ENCODE assay signal across 18 mouse cellular contexts in genomic region chr11:72803038-72803437, GRCm38 (mm10). TPM values are rescaled to one million over a fixed set of nuclear protein-coding genes. Genes with fewer than 3 reads are reported as not detected.
DNase-seq lines count a peak whose midpoint lies in the region; ATAC-seq and TF ChIP-seq lines count a peak whose summit lies in the region.
"Had no signal": no experiment of that assay in that cellular context is flagged by ENCODE, and none has a peak within 500 bp of the region (broad histone marks: within the 10 kb centered on the region; RNA-seq: fewer than 3 reads in every experiment).

No protein-coding gene starts in this region.

- no peak for TF ChIP-seq POLR2A in cerebellum, adult 2 months (IDR thresholded peaks at IDR 0.05; ENCODE audit: borderline replicate concordance, insufficient read depth, low read length)

- ATAC-seq in intestine, embryonic 16.5 days, result no peak
- ATAC-seq in intestine, embryonic 15.5 days, result no peak
- ATAC-seq in forebrain, embryonic 11.5 days (replicated peaks; ENCODE audit: low FRiP score), result no peak
- ATAC-seq: midbrain, embryonic 13.5 days had no signal

- WGBS in intestine, embryonic 16.5 days, result 86% methylated on average over 3 of the region's 3 CpGs
- 86% methylated on average over 3 of the region's 3 CpGs for WGBS in intestine, embryonic 15.5 days
- 25% methylated on average over 3 of the region's 3 CpGs for WGBS in cerebellum, adult 2 months
- 79% methylated on average over 3 of the region's 3 CpGs for WGBS in forebrain, embryonic 11.5 days

- no peak for TF ChIP-seq CTCF in cerebellum, adult 2 months (IDR thresholded peaks at IDR 0.05; ENCODE audit: borderline replicate concordance, insufficient read depth, low read depth, low read length)

- no peaks in the 10 kb centered on the region for H3K27me3 ChIP-seq in intestine, embryonic 16.5 days (replicated peaks; ENCODE audit: control insufficient read depth, insufficient read depth, low read length)
- H3K27me3 ChIP-seq in intestine, embryonic 15.5 days (replicated peaks), result no peaks in the 10 kb centered on the region
- no peaks in the 10 kb centered on the region for H3K27me3 ChIP-seq in cerebellum, adult 2 months (ENCODE audit: control insufficient read depth, insufficient read depth, low read length)
- no peaks in the 10 kb centered on the region for H3K27me3 ChIP-seq in forebrain, embryonic 11.5 days (ENCODE audit: control insufficient read depth, insufficient read depth, low read length)
- H3K27me3 ChIP-seq: embryonic facial prominence, embryonic 13.5 days; hindbrain, embryonic 15.5 days; midbrain, embryonic 13.5 days; neural tube, embryonic 15.5 days had no signal

- no peaks in the 10 kb centered on the region for H3K9me3 ChIP-seq in intestine, embryonic 16.5 days (ENCODE audit: control insufficient read depth, low read length)
- no peaks in the 10 kb centered on the region for H3K9me3 ChIP-seq in intestine, embryonic 15.5 days
- no peaks in the 10 kb centered on the region for H3K9me3 ChIP-seq in forebrain, embryonic 11.5 days (ENCODE audit: control insufficient read depth, low read length)
- H3K9me3 ChIP-seq: embryonic facial prominence, embryonic 13.5 days; hindbrain, embryonic 15.5 days; limb, embryonic 10.5 days; midbrain, embryonic 13.5 days; neural tube, embryonic 15.5 days had no signal

- peak overlapping the region; percentile 24; the same call in 1 of the 2 replicates for H3K27ac ChIP-seq in intestine, embryonic 16.5 days (ENCODE audit: low read length)
- no peak overlapping the region for H3K27ac ChIP-seq in intestine, embryonic 15.5 days
- no peak overlapping the region; the same call in 1 of the 2 replicates for H3K27ac ChIP-seq in cerebellum, adult 2 months (ENCODE audit: insufficient read depth, low read length)
- H3K27ac ChIP-seq in forebrain, embryonic 11.5 days (ENCODE audit: low read depth, low read length), result no peak overlapping the region
- H3K27ac ChIP-seq: embryonic facial prominence, embryonic 13.5 days; hindbrain, embryonic 15.5 days; kidney, postnatal 0 days; limb, embryonic 10.5 days; midbrain, embryonic 13.5 days; neural tube, embryonic 15.5 days had no signal

- peaks cover 25% of the 10 kb centered on the region for H3K4me1 ChIP-seq in intestine, embryonic 16.5 days (ENCODE audit: control insufficient read depth, insufficient read depth, low read length)
- H3K4me1 ChIP-seq in intestine, embryonic 15.5 days (replicated peaks), result peaks cover 8% of the 10 kb centered on the region
- peaks cover 16% of the 10 kb centered on the region; the same call in 1 of the 2 replicates for H3K4me1 ChIP-seq in cerebellum, adult 2 months (ENCODE audit: control insufficient read depth, insufficient read depth, low read length)
- H3K4me1 ChIP-seq in forebrain, embryonic 11.5 days (replicated peaks; ENCODE audit: control insufficient read depth, insufficient read depth, low read length), result no peaks in the 10 kb centered on the region

- peak; percentile 31 for DNase-seq in gastrocnemius, adult 18-20 months (ENCODE audit: low spot score)
- DNase-seq in gastrocnemius, postnatal 10 days, result no peak
- peak; percentile 9 for DNase-seq in heart, postnatal 4 days
- peak; percentile 33 for DNase-seq in skeletal muscle tissue, adult 2 months (ENCODE audit: low read depth, low spot score)
- no peak for DNase-seq in cerebellum, adult 2 months
- DNase-seq in forebrain, embryonic 11.5 days (ENCODE audit: low spot score), result no peak
- DNase-seq: cerebellum, adult 18-20 months; kidney, adult 11 months; thymus, adult 18-20 months had no signal

- no peak overlapping the region for H3K4me3 ChIP-seq in intestine, embryonic 16.5 days (ENCODE audit: low read length)
- H3K4me3 ChIP-seq in intestine, embryonic 15.5 days (replicated peaks), result no peak overlapping the region
- H3K4me3 ChIP-seq in cerebellum, adult 2 months (replicated peaks; ENCODE audit: insufficient read depth, low read depth, low read length), result no peak overlapping the region
- no peak overlapping the region for H3K4me3 ChIP-seq in forebrain, embryonic 11.5 days (ENCODE audit: low read depth, low read length)
- H3K4me3 ChIP-seq: embryonic facial prominence, embryonic 13.5 days; hindbrain, embryonic 15.5 days; limb, embryonic 10.5 days; midbrain, embryonic 13.5 days; neural tube, embryonic 15.5 days had no signal

- H3K36me3 ChIP-seq in intestine, embryonic 16.5 days (ENCODE audit: control insufficient read depth, insufficient read depth, low read length), result no peaks in the 10 kb centered on the region
- H3K36me3 ChIP-seq in intestine, embryonic 15.5 days, result no peaks in the 10 kb centered on the region
- H3K36me3 ChIP-seq in forebrain, embryonic 11.5 days (ENCODE audit: control insufficient read depth, insufficient read depth, low read length), result no peaks in the 10 kb centered on the region
- H3K36me3 ChIP-seq: embryonic facial prominence, embryonic 13.5 days; hindbrain, embryonic 15.5 days; limb, embryonic 10.5 days; midbrain, embryonic 13.5 days had no signal

- H3K4me2 ChIP-seq in intestine, embryonic 16.5 days (ENCODE audit: low read depth, low read length), result no peak overlapping the region
- H3K4me2 ChIP-seq in intestine, embryonic 15.5 days (replicated peaks), result no peak overlapping the region
- no peak overlapping the region for H3K4me2 ChIP-seq in forebrain, embryonic 11.5 days (ENCODE audit: low read depth, low read length, severe bottlenecking)
- H3K4me2 ChIP-seq: embryonic facial prominence, embryonic 13.5 days; hindbrain, embryonic 15.5 days; liver, embryonic 11.5 days; midbrain, embryonic 13.5 days; neural tube, embryonic 15.5 days had no signal

- no peak overlapping the region for H3K9ac ChIP-seq in intestine, embryonic 16.5 days (ENCODE audit: low read depth, low read length)
- no peak overlapping the region for H3K9ac ChIP-seq in intestine, embryonic 15.5 days
- no peak overlapping the region for H3K9ac ChIP-seq in forebrain, embryonic 11.5 days (ENCODE audit: low read length)
- H3K9ac ChIP-seq: embryonic facial prominence, embryonic 13.5 days; hindbrain, embryonic 15.5 days; midbrain, embryonic 13.5 days; neural tube, embryonic 15.5 days had no signal

RNA-seq across cellular contexts. Expression of gene Zzef1, which starts 7.0 kb away (rescaled TPM):
- 10 to 100 TPM; 10.2 to 12.9 TPM for total RNA-seq in gastrocnemius, adult 18-20 months (2021)
- total RNA-seq in gastrocnemius, postnatal 10 days (2021), result 10 to 100 TPM; 17.2 to 21.7 TPM
- 11.3 and 13.7 TPM in 2 replicates for polyA plus RNA-seq in intestine, embryonic 16.5 days (2015; fragmentation: Nextera tagmentation; extraction: Ambion mirVana)
- polyA plus RNA-seq in intestine, embryonic 15.5 days (2015; fragmentation: Nextera tagmentation; extraction: Ambion mirVana), result 10.5 and 12.6 TPM in 2 replicates
- 10 to 100 TPM; 28.9 to 29.6 TPM for total RNA-seq in heart, postnatal 4 days (2021)
- polyA plus RNA-seq in cerebellum, adult 2 months (2012; rRNA removed), result 35.3 and 37.4 TPM in 2 replicates
- 10.6 and 11.0 TPM in 2 replicates for polyA plus RNA-seq in forebrain, embryonic 11.5 days (2014; fragmentation: Nextera tagmentation; extraction: Ambion mirVana)

RNA-seq across cellular contexts. Expression of gene Cyb5d2, which starts 7.1 kb away (rescaled TPM):
- total RNA-seq in gastrocnemius, adult 18-20 months (2021), result 10 to 100 TPM; 22.1 to 25.1 TPM
- 1 to 10 TPM; 8.0 to 8.4 TPM for total RNA-seq in gastrocnemius, postnatal 10 days (2021)
- 4.8 and 5.1 TPM in 2 replicates for polyA plus RNA-seq in intestine, embryonic 16.5 days (2015; fragmentation: Nextera tagmentation; extraction: Ambion mirVana)
- 4.1 and 4.8 TPM in 2 replicates for polyA plus RNA-seq in intestine, embryonic 15.5 days (2015; fragmentation: Nextera tagmentation; extraction: Ambion mirVana)
- total RNA-seq in heart, postnatal 4 days (2021), result 1 to 10 TPM; 6.7 to 7.3 TPM
- polyA plus RNA-seq in cerebellum, adult 2 months (2012; rRNA removed), result 14.2 and 16.4 TPM in 2 replicates
- polyA plus RNA-seq in forebrain, embryonic 11.5 days (2014; fragmentation: Nextera tagmentation; extraction: Ambion mirVana), result 3.8 and 5.6 TPM in 2 replicates

Comparison
In these comparisons a context has a peak if more than half of its experiments do, and no peak if none do; other contexts are left out.
1. DNase-seq: peak in gastrocnemius, adult 18-20 months (single experiment), heart, postnatal 4 days (single experiment) and skeletal muscle tissue, adult 2 months (single experiment); none in gastrocnemius, postnatal 10 days (single experiment), cerebellum, adult 2 months (0 of 2) and forebrain, embryonic 11.5 days (single experiment).